Mouse (Mus musculus) mouse trophoblast stem cell (cell line): Measurements from ENCODE around the gene Ube2ql1.

Experiments
- in situ Hi-C, 2 experiments: fragments of 300-500 bp; cut with MseI, MboI; formaldehyde crosslinking; loops; 2 replicates in 1 of 2; 3 replicates in 1 of 2; pipeline ENCODE4 v1.15.1; 2025

Ube2ql1 gene

DNA sequence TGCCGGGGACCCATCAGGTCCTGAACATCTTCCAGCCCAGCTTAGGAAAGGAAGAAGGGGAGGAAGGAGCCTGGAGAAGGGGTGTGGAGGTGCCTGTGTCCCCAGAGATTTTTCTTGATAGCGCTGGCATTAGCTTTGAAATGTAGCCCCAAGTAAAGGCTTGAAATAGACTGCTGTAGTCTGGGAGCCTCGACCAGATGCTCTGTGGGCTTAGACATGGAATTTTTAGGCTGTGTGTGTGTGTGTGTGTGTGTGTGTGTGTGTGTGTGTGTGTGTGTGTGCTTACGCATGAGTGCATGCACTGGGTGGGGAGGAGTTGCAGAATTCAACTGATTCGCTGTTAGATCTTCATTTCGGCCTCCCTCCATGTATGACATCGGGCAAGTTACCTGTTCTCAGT, 31.5 kb downstream of the Ube2ql1 start:
- in situ Hi-C loops = no loop called here

DNA sequence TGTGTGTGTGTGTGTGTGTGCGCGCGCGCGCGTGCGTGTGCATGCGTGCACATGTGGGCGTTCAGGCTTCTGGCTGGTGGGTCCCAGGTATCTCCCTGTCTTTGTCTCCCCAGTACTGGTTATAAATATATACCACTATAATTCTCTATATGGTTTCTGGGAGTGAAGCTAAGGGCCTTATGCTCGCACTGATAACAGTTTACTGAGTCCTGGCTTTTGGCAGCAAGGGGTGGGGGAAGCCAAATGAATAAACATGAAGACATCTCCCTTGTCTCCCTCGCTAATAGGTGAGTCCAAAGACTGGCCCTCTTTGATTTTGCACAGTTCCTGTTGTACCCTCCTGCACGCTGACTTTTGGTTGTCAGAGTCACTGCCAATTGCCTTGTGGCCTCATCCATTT, 32.2 kb downstream of the Ube2ql1 start:
- in situ Hi-C loops = no loop called here

DNA sequence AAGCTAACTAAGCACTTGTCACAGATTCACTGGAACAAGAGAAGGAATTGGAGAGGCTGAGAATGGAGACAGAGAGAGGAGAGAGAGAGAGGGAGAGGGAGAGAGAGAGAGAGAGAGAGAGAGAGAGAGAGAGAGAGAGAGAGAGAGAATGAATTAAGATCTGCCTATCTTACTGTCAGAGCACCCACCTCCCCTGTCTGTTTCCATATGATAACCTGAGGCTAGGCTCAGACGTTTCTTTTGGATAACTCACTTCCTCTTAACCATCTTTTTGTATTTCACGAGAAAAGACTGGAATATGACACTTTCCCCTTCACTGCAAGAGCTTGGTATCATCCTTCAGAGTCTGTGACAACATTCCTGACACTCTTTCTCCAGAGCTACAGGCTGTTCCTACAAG, 32.8 kb downstream of the Ube2ql1 start:
- in situ Hi-C loops = no loop called here

DNA sequence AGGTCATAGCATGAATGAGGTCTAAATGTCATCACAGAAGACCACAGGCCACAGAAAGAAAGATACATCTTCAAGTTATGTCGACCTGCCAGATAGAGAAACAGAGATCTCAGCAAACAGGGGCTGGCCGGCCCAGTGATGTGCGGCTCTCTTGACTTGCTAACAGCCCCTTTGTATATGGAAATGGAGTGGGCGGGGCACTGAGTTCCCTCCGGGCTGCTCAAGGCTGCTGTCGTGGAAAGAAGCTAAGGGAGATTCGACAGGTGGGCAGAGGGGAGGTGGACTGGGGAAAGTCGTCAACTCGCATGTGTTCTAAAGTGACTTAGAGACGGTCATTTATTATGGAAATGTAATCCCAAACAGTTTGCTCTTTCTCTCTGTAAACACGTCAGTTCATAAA, 36.2 kb downstream of the Ube2ql1 start:
- in situ Hi-C loops = no loop called here

DNA sequence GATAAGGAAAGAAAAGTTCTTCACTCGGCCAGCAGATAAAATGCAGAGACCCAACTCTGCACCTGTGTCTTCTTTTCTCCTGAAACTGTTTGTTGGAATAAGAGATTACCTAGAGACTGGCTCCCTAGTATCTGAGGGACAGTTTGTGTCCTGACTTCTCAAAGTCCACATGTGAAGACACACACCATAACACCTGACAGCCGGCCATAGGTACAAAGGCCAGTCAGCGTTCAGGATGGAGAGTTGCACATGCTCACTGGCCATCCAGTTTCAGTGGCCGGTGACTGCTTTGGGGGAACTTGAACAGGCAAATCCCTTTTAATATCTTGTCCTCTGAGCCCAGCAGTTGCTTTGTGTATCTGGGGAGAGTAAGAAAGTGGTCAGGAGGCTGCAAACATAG, 38.3 kb downstream of the Ube2ql1 start:
- in situ Hi-C loops = no loop called here

DNA sequence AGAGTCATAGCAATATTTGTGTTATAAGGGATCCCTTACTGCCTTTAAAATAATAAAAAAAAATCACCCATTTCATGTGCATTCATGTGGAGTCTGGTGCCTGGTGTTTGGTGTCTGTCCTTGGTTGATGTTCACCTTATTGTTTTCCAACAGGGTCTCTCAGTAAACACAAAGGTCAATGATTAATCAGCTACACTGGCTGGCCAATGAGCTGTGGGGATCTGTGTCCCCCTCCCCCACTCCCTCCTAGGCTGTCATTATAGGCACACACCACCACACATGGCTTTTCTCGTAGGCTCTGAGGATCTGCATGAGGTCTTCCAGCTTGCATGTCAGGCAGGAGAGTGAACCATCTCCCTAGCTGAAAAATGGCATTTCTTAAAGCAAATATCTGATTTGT, 38.9 kb downstream of the Ube2ql1 start:
- in situ Hi-C loops = no loop called here

DNA sequence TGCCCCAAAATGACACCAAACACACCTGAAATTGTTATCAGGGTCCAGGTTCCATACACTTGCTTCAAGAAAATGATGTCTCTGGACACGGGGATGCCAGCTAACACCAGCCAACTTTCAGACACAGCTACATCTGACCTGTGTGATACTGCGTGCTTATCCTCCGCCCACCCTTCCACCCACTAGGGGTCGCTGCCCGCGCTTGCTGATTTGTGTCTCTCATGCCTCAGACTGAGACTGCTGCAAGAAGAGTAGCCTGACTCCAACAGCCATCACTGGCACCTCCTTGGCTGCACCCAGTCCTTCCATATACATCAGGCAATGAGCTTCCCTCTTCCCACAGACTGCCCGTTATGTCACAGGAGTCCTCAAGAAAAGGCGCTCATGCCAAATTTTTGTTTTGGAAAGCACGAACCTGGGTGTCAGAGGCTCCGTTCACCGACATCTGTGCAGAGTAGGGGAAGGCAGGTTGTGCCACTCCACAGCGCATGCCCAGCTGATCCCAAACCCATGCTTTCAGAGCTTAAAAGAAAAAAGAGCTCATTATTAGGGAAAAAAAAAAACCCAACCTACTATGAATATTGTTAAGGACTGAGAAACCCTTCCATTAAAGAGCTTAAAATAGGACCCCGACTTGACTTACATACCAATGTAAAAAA, 43.2 kb downstream of the Ube2ql1 start:
- in situ Hi-C loops = no loop called here

DNA sequence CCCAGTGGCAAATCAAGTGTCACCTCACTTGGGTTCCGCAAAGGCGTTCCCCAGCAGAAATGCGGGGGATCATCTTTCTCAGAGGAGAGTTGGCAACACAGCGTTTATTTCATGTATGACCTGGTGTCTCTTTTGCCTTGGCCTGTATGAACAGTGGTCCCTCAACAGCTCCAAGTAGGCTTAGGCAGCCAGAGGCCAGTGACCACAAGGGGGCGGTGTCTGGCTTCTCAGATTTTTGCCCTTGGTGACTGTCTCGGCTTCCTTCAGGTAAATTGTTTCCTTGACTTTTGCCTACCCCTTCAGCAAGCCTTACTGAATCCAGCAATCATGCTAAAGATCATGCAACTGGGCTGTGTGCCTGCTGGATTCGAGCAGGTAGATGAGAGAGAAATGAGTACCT, 48.6 kb downstream of the Ube2ql1 start:
- in situ Hi-C loops = no loop called here

DNA sequence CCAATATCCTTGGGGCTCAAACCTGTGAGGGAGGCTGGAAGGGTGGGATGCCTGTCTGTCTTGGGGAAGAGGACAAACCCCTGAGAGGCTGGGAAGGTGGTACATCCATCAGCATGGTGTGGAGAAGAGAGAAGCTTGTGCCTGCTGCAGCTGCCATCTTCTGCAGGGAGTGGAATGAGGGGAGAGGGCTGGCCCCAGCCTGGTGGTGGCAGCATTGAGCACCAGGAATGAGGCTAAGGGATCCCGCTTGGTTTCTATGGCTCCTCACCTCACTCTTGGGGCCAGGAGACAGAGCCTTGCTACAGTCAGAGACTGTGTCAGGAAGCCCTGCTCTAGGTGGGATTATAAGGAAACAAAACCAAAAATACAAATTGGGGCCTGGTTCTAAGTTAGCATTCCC, 52.7 kb downstream of the Ube2ql1 start:
- in situ Hi-C loops = no loop called here

DNA sequence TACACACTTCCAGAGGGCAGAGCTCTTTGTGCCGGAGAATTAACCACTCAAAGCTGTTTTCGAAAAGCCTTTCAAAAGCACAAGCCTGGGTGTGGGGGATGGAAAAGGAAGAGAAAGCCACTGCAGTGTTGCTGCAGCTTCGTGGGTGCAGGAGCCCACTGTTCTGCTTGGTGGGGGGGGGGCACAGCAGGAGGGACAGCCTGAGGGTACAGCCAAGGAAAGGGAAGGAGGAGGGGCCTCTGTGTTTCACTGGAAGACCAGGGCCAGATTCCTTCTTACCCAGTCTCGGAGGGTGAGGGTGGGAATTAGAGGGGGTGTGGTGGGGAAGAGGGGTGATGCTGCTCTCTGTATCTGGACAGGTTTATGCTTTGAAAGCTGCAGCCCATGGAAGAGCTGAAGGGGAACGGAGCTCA, 54.3 kb downstream of the Ube2ql1 start:
- in situ Hi-C loops = no loop called here

DNA sequence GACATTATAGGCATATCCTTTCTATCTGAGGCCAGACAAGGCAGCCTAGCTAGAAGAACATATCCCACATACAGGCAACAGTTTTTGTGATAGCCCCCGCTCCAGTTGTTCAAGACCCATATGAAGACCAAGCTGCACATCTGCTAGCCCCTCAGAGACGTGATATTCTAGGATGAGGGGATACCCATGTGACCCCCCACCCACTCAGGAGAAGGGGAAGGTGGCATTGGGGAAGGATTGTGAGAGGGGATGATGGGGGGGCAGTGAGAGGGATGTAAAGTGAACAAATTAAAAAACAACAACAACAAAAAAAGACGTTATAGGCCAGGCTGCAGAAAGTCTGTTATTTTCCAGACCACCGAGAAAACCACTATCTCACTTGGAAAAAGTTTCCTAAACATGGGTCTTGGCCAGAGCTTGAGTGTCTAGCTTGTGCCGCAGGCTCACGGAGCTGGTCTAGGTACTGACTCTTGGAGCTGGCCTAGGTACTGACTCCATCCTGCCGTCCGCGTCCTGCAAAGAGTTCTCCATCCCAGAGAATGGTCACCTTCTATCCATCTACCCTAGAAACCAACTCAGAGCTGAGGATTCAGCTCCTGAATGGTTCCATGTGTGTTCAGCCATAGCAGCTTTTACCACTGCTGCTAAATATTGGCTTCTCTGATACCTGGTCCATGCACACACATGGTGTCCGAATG, 65.6 kb downstream of the Ube2ql1 start:
- in situ Hi-C loops = no loop called here

DNA sequence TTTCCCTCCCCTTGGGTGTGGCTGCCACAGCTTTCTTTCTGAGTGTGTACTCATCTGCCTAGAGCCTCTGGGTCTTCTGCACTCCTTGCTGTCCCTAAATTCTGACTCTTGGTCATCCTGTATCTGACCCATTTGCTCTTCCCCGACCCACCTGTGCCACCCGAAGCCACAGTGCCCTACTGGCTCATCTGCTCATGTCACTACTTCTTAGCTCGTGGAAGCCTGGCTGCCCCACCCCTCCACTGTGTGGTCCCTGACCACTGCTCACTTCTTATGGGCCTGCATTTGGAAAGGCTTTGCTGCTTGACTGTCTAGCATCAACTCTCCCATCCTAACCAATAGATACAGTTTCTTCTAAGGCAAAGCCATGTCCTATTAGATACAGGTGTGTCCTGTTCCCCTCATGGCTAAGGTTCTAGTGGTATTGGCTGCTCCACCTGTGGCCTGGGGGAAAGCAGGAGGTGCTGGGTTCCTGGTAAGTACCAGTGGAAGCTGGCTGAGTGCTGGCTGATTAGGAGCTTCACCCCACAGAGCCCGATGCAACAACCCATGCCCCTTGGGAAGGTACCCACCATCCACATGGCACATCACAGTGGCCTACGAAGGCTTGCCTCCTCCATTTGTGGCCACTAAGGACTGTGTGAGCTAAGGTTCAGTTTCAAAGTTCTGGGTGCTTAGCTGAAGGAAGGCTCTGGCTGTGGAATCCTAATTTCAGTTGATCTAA, 66.3 kb downstream of the Ube2ql1 start:
- in situ Hi-C loops = no loop called here

DNA sequence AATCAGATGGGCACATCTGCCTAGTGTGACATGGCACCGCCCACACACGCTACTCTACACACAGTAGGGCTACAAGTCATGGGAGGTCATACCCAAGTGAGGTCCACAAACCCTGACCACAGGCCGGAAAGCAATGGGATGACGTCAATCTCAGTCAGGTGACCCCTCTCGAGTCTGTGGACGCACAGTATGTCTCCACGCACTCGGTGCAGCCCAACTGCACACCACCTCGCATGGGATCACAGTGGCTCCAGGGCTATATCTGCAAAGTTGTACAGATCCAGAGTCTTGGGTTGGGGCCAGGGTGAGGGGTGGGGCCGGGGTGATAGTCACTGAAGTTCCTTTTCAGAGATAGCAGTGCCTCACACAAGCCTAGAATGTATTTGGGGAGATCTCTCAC, 67.1 kb downstream of the Ube2ql1 start:
- in situ Hi-C loops = no loop called here

DNA sequence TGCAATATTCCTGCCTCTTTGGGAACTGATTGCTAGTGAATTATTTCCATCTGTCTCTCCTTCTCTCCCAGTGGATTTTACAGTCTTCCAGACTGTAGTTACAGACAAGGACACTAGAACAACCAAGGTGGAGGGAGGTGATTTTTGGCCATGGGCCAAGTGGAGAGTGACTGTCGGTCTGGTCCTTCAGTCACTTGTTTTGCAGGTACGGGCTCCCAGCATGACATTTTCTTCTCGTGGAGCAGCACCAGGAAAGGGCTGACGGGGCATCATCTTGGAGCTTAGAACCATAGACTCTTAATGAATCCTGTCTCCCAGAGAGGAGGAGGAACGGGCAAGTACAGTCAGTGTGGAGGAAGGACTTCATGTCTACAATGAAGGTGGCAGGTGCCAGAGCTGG, 67.6 kb downstream of the Ube2ql1 start:
- in situ Hi-C loops = no loop called here

DNA sequence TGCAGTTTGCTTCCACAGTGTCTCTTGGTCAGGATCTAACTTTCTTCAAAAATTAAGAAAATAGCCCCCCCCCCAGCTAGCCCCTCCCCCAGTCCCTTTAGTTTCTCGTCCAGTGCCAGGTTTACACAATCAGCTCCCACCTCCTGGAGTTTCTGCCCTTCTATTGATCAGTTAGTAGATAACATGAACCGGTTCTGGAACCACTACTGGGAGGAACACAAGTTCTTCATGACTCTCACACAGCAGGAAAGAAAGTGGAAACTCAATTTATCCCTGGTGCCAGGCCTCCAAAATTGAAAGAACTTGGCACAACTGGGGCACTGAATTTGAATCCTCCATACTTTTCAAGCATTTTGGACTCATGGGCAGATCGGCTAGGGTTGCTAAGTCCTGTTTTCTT, 85.2 kb downstream of the Ube2ql1 start:
- in situ Hi-C loops = loop anchor here in 1 of 2 experiments (10.0 kb wide), 1 partner anchor 100 kb away; no protein-coding TSS in a partner anchor
